Mouse (Mus musculus) brown adipose tissue, adult 24 weeks (tissue): Measurements from ENCODE around the gene Nipa2. TPM values are rescaled to one million over a fixed set of nuclear protein-coding genes. Genes with fewer than 3 reads are reported as not detected.
"Not testable (repeated sequence)": the region's sequence is repeated elsewhere in the genome, so short reads cannot be mapped to it uniquely, and the experiment has no call there.

Experiments used
- H3K27ac ChIP-seq: fragments of 200-500 bp; replicated peaks from 2 replicates; pipeline ENCODE4 v1.5.1; 2012; ENCODE audit warnings: low read depth, mild to moderate bottlenecking, low read length
- H3K4me1 ChIP-seq: fragments of 200-500 bp; 2 replicates; pipeline ENCODE4 v1.6.1; 2012; ENCODE audit warnings: low read length, mixed read lengths; ENCODE audit not compliant: control insufficient read depth, insufficient read depth, insufficient read length
- H3K4me3 ChIP-seq: fragments of 200-500 bp; 2 replicates; pipeline ENCODE4 v1.5.1; 2012; ENCODE audit warnings: low read depth, mild to moderate bottlenecking, low read length, moderate library complexity; ENCODE audit not compliant: insufficient read depth
- polyA plus RNA-seq: library from polyadenylated mRNA; stranded (reverse); fragments of >200 nt; gene quantifications from 2 replicates; pipeline ENCODE4 v1.2.4, GENCODE M21; 2012; ENCODE audit not compliant: missing spikeins, insufficient read depth, insufficient read length

The Nipa2 gene
- polyA plus RNA-seq, 1 experiment = 20.0 TPM

- Histone ChIP-seq H3K4me3 (peak overlapping the region; percentile 58), H3K27ac (peak overlapping the region; percentile 45)
These were observed 6.1 kb upstream of the Nipa2 start for GRCm38 (mm10) chr7:55968258-55968901.

GRCm38 (mm10) chr7:55966866-55967460 is 4.7 kb upstream of the Nipa2 start:
- H3K27ac ChIP-seq = no peak overlapping the region
- no peak overlapping the region for H3K4me3 ChIP-seq
- H3K4me1 ChIP-seq = peaks cover 3% of the 10 kb centered on the region; the same call in 1 of the 2 replicates

More at GRCm38 (mm10) chr7:55968258-55968901, 6.1 kb upstream of the Nipa2 start:
- H3K4me1 ChIP-seq = no peaks in the 10 kb centered on the region

GRCm38 (mm10) chr7:55960506-55960905 is 1.8 kb downstream of the Nipa2 start:
- no peak overlapping the region for H3K27ac ChIP-seq
- no peak overlapping the region for H3K4me3 ChIP-seq
- peaks cover 3% of the 10 kb centered on the region; the same call in 1 of the 2 replicates for H3K4me1 ChIP-seq

- peaks cover 3% of the 10 kb centered on the region; the same call in 1 of the 2 replicates for H3K4me1 ChIP-seq
- no peak overlapping the region for H3K4me3 ChIP-seq
- no peak overlapping the region for H3K27ac ChIP-seq
These were observed 2.5 kb downstream of the Nipa2 start for GRCm38 (mm10) chr7:55959801-55960200.

- H3K27ac ChIP-seq = no peak overlapping the region
- no peak overlapping the region for H3K4me3 ChIP-seq
- no peaks in the 10 kb centered on the region; the same call in 1 of the 2 replicates for H3K4me1 ChIP-seq
These were observed 4.4 kb downstream of the Nipa2 start for GRCm38 (mm10) chr7:55957916-55958315.

- Histone ChIP-seq H3K4me1 (no peaks in the 10 kb centered on the region; the same call in 1 of the 2 replicates), H3K4me3 (no peak overlapping the region), H3K27ac (no peak overlapping the region)
These were observed 5.1 kb downstream of the Nipa2 start for GRCm38 (mm10) chr7:55957178-55957577.

GRCm38 (mm10) chr7:55956054-55956453 is 6.2 kb downstream of the Nipa2 start:
- Histone ChIP-seq H3K27ac (no peak overlapping the region), H3K4me3 (no peak overlapping the region), H3K4me1 (no peaks in the 10 kb centered on the region; the same call in 1 of the 2 replicates)

- H3K4me3 ChIP-seq = no peak overlapping the region
- no peak overlapping the region for H3K27ac ChIP-seq
- no peaks in the 10 kb centered on the region for H3K4me1 ChIP-seq
These were observed 23.9 kb downstream of the Nipa2 start for GRCm38 (mm10) chr7:55938341-55938740.

- Histone ChIP-seq H3K27ac (no peak overlapping the region), H3K4me3 (no peak overlapping the region), H3K4me1 (no peaks in the 10 kb centered on the region)
These were observed 27.3 kb downstream of the Nipa2 start for GRCm38 (mm10) chr7:55935025-55935424.

GRCm38 (mm10) chr7:55928649-55929048 is 33.6 kb downstream of the Nipa2 start:
- no peak overlapping the region for H3K27ac ChIP-seq
- no peaks in the 10 kb centered on the region for H3K4me1 ChIP-seq
- no peak overlapping the region for H3K4me3 ChIP-seq

- H3K4me3 ChIP-seq = no peak overlapping the region
- no peak overlapping the region for H3K27ac ChIP-seq
- no peaks in the 10 kb centered on the region for H3K4me1 ChIP-seq
These were observed 35.0 kb downstream of the Nipa2 start for GRCm38 (mm10) chr7:55927262-55927661.

- H3K4me3 ChIP-seq, H3K27ac ChIP-seq, H3K4me1 ChIP-seq: not testable (repeated sequence)
These were observed 43.9 kb downstream of the Nipa2 start for GRCm38 (mm10) chr7:55918365-55918764.

GRCm38 (mm10) chr7:55912118-55912517 is 50.2 kb downstream of the Nipa2 start:
- Histone ChIP-seq H3K4me3 (no peak overlapping the region), H3K27ac (peak overlapping the region; percentile 27; the same call in 1 of the 2 replicates), H3K4me1 (no peaks in the 10 kb centered on the region)

GRCm38 (mm10) chr7:55911371-55911770 is 50.9 kb downstream of the Nipa2 start:
- H3K27ac ChIP-seq = peak overlapping the region; percentile 27
- H3K4me1 ChIP-seq = no peaks in the 10 kb centered on the region
- no peak overlapping the region for H3K4me3 ChIP-seq

GRCm38 (mm10) chr7:55910356-55910755 is 51.9 kb downstream of the Nipa2 start:
- H3K27ac ChIP-seq = peak overlapping the region; percentile 39
- H3K4me3 ChIP-seq = no peak overlapping the region
- H3K4me1 ChIP-seq = no peaks in the 10 kb centered on the region

- Histone ChIP-seq H3K27ac (no peak overlapping the region), H3K4me3 (no peak overlapping the region), H3K4me1 (no peaks in the 10 kb centered on the region)
These were observed 52.8 kb downstream of the Nipa2 start for GRCm38 (mm10) chr7:55909519-55909918.
